Mouse (Mus musculus): ENCODE measurements at regions not wholly inside any gene's neighbourhood (a gene's known extent, or its start where the extent isn't known, plus 50 kb on each side); places are given as distances from the start of the nearest gene placed in this dataset.

DNA sequence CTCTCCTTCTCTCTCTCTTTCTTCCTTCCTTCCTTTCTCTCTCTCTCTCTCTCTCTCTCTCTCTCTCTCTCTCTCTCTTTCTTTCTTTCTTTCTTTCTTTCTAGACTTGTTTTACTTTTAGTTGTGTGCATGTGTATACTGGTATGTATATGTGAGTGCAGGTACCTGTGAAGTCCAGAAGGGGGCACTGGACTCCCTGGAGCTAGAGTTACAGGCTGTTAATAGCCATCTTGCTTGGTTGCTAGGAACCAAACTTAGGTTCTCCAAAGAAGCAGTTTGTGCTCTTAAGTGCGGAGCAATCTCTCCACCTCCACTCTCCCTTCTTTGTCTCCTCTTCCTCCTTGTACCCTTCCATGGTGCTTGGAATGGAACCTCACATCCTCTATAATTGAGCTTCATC lies 77.2 kb downstream of the Gm10604 start:
- no peak for DNase-seq (ENCODE audit: low spot score in 2 of 2)

DNA sequence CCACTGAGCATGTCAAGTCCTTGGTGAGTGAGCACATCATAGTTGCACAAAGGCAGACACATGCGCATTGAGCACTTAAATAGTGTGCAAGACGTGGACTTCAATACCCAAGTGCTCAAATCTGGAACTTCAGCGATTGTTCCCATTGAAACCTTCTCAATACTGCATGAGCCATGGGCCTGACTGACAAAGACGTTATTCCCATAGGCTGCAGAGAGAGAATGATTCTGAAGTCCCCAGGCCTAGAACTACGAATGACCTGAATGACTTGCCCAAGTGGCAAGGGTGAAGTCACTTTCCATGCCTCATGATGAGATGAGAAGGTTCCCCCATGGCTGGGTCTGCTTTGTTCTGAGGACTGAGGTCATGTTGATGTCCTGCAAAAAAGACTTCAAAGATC lies 77.7 kb downstream of the Gm10604 start:
- no peak for DNase-seq (ENCODE audit: low spot score in 2 of 2)

DNA sequence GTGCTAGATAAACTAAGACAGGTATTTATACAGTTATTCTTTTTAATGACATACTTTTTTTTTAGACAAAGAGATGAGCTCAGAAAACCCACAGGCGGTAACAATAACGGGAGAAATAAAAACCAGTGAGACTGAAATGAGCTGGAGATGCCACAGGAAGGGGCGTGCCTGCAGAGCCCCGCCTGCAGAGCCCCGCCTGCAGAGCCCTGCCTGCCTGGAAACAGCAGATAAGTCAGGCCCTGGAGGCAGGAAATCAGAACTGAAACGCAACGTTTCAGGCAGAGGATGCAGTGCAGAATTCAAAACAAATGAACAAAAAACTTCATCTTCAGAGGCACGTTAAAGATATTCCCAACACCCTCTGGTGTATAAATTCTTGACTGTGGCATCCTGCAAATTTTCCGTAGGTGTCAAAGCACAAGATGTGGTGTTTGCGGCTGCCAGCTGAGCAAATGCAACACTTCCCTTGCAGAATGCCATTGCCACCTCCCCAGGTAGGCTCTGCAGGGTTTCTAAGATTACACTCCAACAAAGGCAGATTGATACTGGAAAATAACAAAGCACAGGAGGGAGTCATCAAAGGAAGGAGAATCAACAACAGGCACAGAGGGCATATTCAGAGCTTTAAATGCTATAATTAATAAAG lies 81.0 kb downstream of the Gm10604 start:
- DNase-seq (ENCODE audit: low spot score in 2 of 2): no peak

DNA sequence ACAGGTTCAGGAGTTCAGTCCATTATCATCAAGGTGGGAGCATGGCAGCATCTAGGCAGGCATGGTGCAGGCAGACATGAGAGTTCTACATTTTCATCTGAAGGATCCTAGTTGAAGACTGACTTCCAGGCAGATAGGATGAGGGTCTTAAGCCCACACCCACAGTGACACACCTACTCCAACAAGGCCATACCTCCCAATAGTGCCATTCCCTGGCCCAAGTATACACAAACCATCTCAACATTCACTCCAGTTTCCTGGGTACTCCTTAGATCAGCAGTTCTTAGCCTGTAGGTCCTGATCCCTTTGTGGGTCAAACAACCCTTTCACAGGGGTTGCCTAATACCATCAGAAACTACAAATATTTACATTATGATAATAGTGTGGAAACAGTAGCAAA lies 83.8 kb downstream of the Gm10604 start:
- DNase-seq (ENCODE audit: low spot score in 2 of 2): no peak

DNA sequence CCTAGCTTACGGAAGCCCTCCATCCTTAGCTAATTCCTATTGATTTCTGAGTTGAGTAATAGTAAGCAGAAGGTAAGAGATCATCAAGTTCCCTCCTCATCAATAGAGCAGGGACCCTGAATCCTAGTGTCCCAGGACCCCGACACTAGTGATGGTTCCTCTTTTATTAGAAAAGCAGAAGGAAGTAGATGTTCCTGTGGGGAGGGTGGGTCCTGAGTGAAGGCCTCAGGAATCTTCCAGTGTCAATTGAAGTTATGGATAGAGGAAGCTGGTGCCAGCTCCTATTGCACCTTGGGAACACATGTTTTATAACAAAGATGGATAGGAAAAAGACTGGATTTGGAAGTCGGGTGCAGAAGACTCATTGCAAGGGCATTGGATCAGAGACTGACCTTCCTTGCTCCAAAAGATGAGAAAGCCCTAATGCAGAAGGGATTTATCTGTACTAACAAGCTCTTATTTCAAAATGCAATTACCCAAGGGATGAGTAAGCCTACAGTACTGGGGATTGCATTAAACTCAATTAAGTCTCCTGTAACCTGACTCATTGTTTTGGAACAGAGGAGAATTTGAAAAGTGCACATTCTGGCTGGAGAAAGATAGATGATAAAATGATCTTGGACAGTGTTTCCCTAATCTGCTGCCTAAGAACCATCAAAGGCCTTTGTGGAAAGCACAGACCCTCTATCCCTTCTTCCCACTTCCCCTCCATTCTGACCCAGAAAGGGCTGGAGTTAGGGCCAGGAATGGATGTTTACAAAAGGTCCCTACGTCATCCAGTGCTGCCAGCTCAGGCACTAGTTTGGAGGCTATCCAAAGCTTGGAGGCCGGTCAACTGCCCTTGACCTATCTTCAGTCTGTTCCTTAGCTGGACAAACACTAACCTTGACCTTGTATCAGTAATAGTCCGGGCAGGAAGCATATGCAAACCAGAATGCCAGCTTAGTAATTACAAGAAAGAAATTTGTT lies 84.9 kb downstream of the Gm10604 start:
- DNase-seq (ENCODE audit: low spot score in 2 of 2): peak in 1 of 2 experiments; percentile 39

DNA sequence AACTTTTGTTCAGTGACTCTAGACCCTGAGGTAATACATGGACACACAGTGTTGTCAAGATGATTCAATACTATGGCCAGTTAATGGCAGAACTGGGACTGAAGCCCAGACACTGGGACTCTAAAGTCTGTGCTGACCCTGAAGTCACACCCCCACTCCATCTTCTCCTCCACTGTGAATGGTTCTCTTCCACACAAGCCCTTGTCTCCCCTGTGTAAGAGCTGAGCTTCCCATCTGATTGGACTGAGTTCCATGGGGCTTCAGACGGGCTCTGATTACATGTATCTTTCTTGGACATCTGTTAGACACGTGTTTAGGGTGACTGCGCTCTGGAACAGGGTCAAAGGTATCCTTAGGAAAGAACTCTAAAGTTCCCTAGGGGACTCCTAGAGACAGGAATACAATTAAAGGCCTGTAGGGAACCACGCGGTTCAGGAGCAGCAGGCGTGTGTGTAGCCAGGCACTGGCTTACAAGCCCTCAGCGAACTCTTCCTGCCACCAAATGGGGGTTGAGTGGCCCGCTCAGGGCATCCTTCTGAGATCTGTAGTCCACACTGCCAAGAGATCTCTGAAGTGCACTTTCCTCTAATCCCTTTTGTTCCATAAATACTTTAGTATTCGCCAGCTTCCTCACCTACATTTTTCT lies 87.4 kb downstream of the Gm10604 start:
- DNase-seq (ENCODE audit: low spot score in 2 of 2): no peak

DNA sequence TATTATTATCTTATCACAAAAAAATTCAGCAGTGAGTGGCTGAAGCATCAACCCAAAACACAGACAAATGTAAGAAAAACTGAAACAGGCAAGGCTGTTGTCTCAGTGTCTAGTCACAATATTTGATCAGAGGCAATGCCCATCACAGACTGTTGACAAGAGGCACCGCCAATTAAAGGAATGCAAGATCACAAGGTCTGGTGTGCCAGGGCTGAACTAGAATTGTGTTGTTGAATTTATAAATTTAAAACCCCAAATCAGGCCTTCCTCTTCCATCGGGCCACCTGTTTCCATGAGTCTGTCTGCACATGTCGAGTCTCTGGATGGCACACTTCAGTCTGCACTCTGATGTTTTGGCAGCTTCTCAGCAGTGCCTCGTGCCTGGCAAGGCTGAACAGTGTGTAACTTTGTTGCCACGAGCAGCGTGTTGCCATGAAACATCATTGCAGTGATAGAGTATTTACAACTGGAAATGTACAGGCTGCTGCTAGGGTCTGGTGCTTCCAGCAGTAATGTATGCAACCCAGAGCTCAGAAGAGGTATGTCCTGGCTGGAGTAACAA lies 91.9 kb downstream of the Gm10604 start:
- no peak for DNase-seq (ENCODE audit: low spot score in 2 of 2)

DNA sequence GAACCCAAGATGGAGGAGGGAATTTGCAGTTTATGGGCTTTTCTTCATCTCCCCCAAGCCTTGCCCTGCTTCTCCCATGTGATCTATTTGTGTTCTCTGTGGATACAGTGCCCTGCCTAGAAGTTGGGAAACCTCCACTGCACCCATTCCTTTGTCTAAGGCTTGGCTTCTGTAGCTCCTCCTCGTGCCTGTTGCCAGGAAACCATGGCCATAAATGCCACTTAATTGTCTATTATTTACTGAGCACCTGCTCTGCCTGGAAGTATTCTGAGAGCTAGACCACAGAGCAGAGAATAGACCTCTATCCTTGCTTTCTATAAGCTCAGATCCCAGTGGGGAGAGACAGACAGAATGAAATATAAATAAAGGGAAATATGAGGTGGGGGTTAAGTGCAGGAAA lies 93.7 kb downstream of the Gm10604 start:
- no peak for DNase-seq (ENCODE audit: low spot score in 2 of 2)

DNA sequence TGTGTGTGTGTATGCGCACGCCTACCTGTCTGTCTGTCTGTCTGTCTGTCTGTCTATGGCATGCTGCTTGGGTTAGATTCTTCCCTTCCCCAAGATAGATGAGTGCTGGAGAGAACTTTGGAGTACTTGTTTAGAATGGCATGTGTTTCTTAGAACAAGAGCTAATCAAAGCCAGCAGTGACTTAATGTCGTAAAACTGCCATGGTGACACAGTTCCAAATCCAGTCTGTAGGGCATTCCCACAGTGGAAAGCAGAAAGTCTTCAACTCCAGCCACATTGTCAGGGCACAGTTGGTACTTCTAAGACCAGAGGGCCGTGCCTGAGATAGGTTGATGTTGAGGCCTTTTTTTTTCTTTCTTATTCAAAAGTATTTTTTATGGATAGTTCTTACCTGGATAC lies 95.6 kb downstream of the Gm10604 start:
- DNase-seq (ENCODE audit: low spot score in 2 of 2): no peak

DNA sequence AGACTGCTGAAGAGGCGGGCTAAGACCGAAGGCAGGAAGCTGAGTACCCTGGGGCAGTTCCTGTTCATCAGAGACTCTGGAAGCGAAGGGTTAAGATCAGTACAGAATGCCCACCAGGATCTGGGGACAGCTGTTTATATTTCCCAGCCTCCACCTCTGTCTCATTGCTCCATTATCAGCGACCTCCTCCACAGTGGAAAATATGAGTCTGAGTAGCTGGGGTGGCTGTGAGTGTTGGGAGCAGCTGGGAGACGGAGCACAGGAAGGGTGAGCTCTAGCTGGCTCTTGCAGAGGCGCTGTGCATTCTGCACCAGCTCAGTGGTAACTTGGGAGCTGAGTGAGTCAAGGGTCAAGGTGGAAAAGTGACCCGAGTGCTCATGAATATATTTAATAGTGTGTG lies 96.2 kb downstream of the Gm10604 start:
- DNase-seq (ENCODE audit: low spot score in 2 of 2): no peak

DNA sequence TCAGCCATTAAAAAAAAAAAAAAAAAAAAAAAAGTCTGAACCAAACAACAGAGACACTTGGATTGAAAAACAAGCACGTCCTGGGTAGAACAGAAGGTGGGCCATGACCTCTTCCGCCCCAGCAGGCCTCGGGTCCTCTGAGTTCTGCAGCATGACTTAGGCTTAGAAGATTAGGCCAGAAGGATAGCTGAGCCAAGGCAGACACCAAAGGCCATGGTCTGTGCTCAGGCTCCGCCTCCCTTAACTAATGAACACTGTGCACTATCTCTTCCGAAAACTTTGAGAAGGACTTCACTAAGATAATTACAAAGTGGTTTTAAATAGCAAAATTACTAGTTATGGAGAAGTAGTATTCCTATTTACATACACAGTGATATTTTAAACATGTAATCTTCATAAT lies 97.8 kb downstream of the Gm10604 start:
- no peak for DNase-seq (ENCODE audit: low spot score in 2 of 2)

DNA sequence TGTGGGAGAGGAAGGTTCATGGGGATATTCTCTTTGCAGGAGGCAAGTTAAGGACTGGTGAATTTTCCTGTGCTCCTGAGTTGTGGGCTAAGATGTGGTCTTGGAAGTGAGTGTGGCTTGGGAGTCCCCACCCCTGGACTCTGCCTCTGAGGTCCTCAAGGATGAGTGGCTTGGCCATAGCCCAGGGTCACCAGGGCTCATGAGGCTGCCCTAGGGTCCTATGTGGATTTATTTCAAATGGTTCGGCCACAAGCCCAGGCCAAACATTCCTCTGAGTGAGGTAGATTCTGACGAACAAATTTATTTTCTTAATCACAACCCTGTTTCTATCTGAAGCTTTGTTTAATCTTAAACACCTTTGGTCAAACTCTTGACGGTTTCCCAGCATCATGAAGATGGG lies 98.4 kb downstream of the Gm10604 start:
- DNase-seq (ENCODE audit: low spot score in 2 of 2): no peak

DNA sequence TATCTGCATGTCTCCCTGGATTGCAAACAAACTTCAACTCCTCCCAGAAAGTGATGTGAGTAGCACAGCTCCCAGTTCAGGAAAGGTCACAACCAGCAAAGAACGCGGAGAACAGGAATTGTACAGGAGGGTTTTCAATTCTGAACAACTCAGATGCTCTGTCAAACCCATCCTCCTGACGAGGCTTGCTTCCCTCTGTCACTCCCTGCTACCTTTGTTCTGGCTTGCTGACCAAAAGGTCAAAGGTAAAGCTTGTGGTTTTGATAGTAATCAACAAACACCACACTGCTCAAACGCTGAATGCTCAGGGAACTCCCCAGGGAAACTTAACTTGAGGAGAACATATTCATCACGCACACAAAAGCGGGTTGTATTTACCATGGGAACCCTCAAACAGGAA lies 102.4 kb downstream of the Gm10604 start:
- DNase-seq (ENCODE audit: low spot score in 2 of 2): no peak

DNA sequence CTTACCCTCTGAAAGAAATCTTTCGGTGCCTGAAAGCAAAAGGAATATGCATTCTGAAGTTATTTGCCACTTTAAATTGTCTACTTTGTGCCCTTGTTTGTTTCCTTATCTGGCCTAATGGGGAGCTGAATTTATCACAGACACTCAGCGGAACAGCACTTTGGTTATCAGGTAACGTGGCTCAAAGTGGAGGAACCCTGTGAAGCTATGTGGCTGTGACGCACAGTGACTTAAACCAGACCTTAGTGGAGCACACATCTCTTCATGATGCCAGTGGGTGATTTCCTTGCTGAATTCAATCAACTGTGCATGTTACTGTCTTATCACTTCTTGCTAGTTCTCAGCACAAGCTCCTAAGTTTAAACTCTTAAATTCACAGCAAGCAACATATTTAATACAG lies 103.1 kb downstream of the Gm10604 start:
- no peak for DNase-seq (ENCODE audit: low spot score in 2 of 2)

DNA sequence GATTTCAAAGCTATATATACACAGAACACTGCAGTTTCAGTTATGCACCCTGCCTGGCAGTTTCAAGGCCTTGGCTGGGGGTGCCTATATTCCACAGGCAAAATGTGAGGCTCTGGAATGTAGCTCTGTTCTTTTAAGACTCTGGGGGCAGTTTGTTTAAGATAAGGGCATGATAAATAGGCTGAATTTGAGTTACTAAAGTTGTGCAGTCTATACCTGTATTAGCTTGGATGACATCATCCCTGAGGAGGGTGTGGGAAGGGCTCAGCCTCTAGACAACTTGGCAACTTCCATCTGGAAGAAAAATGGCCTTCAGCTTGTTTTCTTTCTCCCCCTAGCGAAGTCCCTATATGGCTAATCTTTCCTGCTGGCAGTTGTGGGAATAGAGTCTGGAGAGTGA lies 105.1 kb downstream of the Gm10604 start:
- no peak for DNase-seq (ENCODE audit: low spot score in 2 of 2)

DNA sequence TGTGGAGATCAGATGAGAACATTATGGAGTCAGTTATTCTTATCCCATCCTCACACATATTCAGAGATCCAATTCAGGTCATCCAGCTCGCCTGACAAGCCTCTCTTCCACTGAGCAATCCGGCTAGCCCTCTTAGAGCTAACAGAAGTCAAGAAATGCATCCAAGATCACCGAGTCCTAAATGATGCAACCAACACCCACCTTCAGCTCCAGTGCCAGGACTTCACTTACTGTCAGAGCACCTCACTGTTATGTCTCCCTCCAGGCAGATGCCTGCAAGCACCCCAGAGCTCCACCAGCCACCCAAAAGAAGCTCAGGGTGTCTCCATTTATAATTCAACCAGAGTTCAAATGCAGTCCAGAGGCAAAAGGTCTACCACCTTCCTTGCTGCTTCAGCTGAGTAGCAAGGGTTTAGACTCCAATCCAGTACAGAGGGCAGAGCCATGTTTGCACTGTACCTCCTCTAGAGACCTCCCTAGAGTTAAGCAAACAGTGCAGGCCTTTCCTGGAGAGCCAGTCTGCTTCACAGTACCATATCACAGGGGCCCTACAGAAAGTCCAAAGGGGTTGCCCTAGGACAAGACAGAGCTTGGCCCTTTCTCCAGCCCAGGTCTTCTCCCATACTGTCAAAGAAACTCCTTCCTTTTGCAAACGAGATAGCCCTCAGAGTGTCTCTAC lies 106.3 kb downstream of the Gm10604 start:
- no peak for DNase-seq (ENCODE audit: low spot score in 2 of 2)

DNA sequence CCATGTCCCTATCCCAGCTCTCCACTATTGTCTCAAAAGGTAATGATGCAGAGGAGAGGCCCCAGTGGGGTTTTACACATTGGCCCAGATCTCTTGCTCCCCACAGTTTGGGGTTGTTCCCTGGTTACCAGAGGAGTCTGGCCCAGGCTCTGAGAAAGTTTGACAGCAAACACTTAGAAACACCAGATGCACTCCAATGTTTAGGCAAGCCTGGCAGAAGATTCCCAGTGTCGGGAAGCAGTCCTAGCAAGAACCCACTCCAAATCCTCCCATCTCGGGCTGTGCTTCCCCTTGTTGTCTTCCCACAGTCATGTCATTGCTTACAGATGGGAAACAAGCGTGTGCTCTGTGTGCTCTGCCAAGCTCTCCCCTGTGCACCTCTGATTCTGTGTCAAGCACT lies 109.0 kb downstream of the Gm10604 start:
- no peak for DNase-seq (ENCODE audit: low spot score in 2 of 2)

DNA sequence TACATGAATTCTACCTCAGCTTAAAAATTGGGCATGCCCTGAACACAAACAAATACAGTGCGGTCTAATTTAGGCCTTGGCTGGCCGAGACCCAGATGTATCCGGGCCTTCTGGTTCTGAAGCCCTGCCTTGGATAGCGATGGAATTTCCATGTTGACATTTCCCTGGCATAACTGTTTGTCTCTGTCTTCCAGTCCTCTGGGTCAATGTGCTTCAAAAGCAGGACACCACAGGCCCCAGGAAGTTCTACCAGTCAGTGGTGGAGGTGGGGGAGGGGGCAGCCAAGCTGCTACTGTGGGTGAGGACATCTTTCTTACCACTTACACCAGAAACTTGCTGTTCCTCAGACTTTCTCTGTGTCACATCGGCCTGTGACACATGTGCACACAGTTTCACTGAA lies 111.3 kb downstream of the Gm10604 start:
- no peak for DNase-seq (ENCODE audit: low spot score in 2 of 2)

DNA sequence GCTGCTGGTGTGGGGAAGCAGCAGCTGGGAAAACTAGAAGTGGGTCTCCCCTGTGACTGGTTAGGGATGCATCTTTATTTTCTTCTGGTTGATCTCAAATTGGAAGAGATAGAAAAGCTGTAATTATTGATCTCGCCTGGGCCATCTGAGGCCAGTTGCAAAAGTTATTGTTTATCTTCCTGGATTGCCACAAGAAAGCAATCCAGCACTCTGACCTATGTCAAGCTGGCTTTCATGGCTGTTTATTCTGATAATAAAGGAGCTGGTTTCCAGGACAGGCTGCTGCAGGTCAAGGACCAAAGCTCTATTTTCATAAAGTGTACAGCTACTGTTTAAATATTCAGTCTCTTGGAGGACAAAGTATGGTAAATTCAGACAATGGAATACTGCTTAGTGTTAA lies 112.5 kb downstream of the Gm10604 start:
- no peak for DNase-seq (ENCODE audit: low spot score in 2 of 2)

Data from adrenal gland, postnatal 4 days (tissue).